Mouse (Mus musculus): ENCODE data around the gene 1810065E05Rik.

DNA sequence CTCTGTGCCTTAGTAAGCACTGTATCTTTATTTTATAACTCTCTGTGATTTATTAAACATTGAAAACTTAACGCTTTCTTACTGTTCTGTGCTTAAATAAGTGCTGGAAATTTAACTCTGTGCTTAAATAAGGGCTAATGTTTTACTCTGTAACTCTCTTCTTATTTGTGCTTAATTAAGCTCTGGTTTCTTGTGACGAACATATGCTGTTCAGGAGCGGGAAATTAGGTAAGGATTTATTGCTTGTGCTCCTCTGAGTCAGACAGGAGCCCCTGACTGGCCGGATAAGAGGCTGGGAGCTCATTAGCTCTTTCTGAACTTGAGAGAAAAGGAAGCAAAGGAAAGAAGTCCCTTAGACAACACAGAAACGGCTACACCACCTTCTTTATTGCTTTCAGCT lies 17.0 kb downstream of the 1810065E05Rik start:
- TF ChIP-seq CTCF (IDR thresholded peaks at IDR 0.05; ENCODE audit: borderline replicate concordance, insufficient read depth, low read depth, low read length) (no peak), POLR2A (IDR thresholded peaks at IDR 0.05; ENCODE audit: borderline replicate concordance, insufficient read depth, low read length) (no peak)

Data from cerebellum, adult 2 months (tissue).